Mouse (Mus musculus) testis, postnatal 14 days (tissue): ENCODE data around the gene Chpf.

Experiments used
- DNase-seq: peaks from one replicate; pipeline ENCODE4 v3.0.0; 2021; ENCODE audit warnings: low spot score

Chpf gene

DNA sequence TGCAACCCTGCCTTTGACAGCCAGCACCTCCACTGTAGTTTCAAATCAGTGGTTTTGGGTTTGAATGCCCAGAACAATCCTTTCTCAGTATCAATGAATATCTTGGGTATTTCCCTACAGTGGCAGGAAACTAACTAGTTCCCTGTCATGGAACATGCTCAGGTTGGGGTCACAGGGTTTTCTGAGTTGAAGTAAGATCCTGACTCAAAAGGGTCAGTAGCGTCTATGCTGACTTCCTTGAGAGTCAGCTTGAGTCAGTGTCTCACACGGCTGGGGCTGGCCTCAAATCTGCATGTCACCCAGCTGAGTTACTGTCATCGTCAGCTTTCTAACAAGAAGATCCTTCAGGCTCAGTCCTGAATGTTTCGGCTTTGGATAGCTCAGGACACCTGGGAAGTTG is 19.8 kb upstream of the Chpf start:
- no peak for DNase-seq

GRCm38 (mm10) chr1:75494878-75495548 is 15.9 kb upstream of the Chpf start:
- no peak for DNase-seq

DNA sequence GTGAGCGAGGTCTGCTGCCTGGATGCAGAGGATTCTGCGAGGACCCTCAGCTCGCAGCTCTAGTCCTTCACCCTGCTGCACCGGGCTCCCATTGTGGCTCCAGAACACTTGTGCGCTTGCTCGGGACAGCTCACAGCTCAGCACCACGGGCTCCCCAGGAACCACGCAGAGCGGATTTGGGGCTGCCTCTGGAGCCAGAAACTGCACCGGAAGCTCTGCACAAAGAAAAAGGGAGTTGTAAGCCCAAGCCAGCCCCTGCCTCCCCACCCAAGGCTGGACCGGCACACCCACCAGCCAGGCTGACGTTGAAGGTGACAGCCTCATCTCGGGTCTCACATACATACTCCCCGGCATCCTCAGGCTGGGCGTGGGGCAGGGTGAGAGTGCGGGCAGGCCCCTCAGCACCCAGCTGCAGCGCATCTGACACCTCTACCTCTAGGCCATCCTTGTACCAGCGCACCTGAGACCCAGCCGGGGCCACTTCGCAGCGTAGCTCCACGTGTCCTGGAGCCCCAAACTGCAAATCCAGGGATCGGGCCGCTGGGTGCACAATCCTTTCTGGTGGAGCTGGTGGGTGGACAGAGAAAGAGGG is 13.6 kb upstream of the Chpf start:
- no peak for DNase-seq

GRCm38 (mm10) chr1:75490785-75491551 is 11.9 kb upstream of the Chpf start:
- no peak for DNase-seq

DNA sequence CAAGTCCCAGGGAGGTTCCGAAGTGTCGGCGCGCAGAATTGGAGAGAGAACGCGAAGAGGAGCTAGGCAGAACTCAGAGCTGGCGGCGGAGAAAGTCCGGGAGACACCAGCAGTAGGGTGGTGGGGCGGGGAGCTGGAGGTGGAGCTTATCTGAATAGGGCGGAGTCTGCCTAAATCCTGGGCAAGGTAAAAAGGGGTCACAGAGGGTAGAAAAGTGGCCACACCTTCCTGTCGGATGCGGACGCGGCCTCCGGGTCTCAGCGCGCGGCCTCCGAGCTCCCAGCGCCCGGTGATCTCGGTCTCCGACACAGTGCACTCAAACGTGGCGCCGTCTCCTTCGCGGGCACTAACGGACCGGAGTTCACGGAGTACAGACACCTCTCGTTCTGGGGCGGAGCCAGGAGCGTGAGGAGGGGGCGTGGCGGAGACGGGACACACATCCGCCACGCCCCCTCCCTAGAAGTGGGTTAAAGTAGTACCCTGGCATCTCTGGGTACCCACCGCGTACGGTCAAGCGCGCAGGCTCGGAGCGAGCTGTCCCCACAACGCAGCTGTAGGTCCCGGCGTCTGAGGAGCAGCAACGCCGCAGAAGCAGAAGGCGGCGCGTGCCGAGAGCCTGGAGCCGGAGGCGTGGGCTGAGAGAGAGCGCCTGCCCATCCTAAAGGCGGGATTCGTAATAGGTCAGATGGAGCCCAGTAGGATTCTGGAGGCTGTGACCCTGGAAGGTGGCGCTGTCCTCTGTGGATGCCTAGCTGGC is 8.5 kb upstream of the Chpf start:
- DNase-seq, result peak; percentile 72

DNA sequence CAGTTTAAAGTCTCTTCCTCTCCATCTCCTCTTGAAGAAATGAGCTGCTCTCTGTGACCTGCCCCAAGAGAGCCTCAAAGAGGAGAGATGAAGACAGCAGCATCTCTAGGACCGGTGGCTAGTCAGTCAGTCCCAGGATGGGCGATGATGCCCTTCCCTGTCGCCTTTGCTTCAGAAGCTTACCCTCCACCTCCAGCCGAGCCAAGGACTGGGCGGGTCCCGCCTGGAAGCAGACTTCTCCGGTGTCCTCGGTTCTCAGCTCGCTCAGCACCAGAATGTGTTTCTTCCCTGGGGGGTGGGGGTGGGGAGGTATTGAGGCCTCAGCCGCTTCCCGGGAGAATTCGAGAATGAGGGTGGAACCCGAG is 7.9 kb upstream of the Chpf start:
- DNase-seq, result no peak

DNA sequence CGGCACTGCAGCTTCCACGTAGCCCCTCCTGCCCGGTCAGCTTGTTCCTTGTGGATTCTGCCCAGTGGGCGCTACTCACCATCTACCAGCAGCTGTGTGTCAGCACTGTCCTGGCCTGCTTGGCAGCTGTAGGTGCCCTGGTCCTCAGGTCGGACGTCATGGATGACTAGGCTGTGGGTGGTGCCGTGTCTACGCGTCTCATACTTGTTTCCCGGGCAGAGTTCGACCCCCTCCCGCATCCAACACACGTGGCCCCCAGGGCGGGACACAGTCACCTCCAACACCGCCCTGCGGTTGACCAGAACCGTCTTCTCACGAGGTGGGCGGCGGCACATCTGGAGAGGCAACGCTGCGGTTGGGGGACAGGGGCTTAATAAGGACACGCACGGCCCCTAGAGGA is 7.5 kb upstream of the Chpf start:
- no peak for DNase-seq

GRCm38 (mm10) chr1:75480735-75481134 is 1.6 kb upstream of the Chpf start:
- no peak for DNase-seq

- no peak for DNase-seq
Observed at GRCm38 (mm10) chr1:75480036-75480435, 929 bp upstream of the Chpf start.

DNA sequence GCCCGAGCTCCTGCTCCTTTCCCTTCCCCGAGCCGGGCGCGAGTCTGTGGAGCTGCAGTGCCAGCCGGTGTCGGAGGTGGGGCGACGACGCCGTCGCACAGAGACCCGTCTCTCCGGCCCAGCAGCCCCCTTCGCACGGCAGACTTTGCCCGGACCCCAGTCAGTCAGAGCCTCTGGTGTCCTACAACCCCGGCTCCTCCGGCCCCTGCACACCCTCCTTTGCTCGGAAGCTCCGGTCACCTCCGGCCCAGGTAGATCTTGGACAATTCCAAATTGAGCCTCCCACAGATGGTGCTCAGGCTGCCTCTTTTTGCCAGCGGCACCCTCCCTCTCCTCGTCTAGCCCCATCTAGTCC is 505 bp upstream of the Chpf start:
- DNase-seq, result no peak

GRCm38 (mm10) chr1:75478497-75478896 is 610 bp downstream of the Chpf start:
- peak; percentile 61 for DNase-seq

GRCm38 (mm10) chr1:75477966-75478290 is 1.2 kb downstream of the Chpf start:
- DNase-seq, result no peak

- peak; percentile 84 for DNase-seq
Observed at GRCm38 (mm10) chr1:75477264-75477965, 1.7 kb downstream of the Chpf start.

- DNase-seq, result no peak
Observed at GRCm38 (mm10) chr1:75476441-75476840, 2.7 kb downstream of the Chpf start.

DNA sequence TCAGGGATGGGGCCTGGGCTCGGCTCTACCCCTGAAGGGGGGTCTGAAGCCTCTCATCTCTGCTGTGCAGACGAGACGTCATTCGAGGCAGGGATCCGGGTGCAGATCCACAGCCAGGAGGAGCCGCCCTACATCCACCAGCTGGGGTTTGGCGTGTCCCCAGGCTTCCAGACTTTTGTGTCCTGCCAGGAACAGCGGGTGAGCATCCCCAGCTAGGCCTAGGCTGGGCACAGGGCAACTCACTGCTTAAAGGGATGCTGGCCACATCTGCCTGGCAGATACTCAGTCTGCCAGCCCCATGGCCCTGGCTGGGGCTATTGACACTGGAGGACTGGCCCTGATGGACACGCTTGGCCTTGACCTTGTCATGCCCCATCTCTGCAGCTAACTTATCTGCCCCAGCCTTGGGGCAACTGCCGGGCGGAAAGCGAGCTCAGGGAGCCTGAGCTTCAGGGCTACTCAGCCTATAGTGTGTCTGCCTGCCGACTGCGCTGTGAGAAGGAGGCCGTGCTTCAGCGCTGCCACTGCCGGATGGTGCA is 9.8 kb downstream of the Chpf start:
- DNase-seq, result peak; percentile 73

DNA sequence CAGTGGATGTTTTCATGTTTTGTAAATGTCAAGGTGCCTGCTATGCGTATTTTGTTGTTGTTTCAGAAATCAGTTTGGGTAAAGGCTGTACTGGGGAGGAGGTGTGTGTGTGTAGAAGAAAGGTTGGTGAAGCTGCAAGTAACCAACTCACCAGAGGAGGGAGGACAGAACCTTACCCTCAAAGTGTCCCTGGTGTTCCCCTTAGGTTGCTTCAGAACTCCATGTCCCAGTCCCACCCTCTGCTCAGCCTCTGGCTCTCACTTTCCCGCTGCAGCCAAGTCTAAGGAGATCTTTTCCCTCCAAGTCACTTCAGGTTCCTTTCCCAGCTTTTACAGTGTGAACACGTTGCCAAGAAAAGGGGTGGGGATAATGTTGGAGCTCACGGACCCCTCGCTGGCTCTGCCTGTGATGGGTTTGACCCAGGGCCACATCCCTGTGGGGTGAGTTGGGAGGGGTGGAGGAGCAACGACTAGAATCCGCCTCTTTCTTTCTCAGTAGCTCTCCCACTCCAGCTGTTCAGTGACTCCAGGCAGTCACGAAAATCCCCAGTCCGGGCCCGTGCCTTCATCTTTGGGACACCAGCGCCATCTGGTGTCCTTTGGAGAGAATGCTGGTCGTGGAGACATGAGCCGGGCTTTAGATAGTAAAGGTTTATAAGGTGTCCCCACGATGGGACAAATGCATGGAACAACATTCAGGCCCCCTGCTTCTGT is 11.7 kb downstream of the Chpf start:
- DNase-seq, result peak; percentile 70

DNA sequence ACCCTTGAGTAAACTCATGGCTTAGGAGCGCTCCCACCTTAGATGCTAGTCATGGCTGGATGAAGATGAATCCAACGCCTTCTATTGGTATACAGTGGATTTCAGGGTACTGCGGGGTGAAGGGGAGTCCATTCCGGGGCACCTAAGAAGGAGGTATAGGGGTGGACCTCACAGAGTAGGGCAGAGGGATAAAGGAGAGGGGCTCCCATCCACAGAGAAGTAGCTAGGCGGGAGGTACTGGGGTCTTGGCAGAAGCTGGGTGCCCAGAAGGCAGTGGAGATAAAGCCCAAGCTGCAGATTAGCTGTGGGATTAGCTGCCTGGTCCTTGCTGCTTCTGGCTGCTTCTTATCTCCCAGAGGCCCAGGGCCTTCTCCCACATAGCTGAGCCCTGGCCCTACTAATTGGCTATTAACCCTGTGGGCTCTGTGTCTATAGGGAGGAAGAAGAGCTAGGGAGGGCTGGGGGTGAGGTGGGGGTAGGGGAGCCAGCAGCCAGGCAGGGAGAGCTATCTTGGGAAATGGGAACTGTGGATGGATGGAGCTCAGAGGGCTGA is 15.4 kb downstream of the Chpf start:
- DNase-seq, result no peak

DNA sequence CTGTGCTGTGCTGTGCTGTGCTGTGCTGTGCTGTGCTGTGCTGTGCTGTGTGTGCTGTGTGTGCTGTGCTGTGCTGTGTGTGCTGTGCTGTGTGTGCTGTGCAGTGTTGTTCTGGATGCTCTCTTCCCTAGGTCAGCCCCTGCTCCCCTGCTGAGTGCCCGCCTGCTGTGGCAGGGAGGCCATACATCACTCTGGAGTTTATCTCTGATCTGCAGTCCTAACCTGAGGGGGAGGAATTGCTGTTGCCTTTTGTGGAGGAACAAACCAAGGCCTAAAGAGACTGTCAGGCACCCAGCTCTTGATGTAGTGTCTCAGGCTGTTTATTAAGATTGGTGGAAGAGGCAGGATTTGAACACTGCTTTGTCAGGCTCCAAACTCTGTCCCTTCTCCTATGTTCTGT is 16.5 kb downstream of the Chpf start:
- DNase-seq, result no peak

DNA sequence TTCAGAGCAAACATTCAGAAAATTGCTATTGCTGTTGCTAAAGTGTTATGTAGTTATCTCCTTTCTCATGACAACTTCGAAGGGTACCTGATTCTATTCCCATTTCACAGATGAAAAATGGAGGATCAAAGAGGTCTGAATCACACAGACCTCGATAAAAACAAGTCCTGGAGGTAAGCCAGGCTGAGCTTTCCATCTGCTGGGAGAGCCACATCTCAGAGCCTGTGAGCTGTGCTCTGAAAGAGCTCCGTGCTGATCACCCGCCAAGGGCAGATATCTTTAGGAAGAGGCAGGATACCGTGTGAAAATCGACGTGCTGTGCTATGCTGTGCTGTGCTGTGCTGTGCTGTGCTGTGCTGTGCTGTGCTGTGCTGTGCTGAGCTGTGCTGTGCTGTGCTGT is 18.8 kb downstream of the Chpf start:
- no peak for DNase-seq

DNA sequence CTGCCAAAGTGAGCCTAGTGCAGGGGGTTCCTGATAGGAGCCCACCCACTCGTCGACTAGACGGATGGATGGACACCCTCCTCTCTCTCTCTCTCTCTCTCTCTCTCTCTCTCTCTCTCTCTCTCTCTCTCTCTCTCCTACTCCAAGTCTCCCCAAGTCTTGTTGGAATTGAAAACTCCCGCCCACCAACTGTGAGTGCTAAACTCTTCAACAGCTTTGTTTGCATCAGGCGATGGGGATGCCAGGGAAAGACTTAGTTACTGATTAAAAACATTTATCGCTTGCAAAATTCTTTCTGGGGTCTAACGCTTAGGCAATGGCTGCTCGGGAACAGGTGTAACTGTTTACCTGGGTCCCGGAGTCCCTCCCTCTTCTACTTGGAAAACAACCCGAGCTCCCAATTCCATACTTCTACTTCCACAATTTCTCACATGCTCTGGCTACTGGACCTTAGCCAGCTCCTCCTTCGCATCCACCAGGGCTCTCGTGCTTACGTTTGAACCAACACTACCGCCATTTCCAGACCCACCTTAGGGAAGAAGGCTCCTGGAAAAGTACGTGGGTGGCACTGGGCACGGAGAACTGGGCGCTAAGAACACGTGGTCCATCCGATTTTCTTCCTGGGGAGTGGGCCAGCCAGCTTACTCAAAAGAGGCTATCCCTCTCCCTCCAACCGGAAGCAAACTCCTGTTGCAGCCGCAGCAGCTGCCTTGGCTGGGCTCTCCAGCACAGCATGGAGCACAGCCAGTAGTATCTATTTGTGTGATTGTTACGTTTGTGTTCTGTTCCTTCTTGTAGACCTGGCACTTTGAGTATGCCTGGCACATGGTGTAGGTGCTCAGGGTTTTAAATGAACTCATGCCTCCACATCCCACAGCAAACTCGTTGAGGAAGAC is 20.1 kb downstream of the Chpf start:
- no peak for DNase-seq
